Mouse (Mus musculus): ENCODE results near the gene Srpk2.

GRCm38 (mm10) chr5:23717469-23718181 lies 33.2 kb upstream of the Srpk2 start:
- TF ChIP-seq POLR2A (IDR thresholded peaks at IDR 0.05; ENCODE audit: low read depth, low read length) = no peak
- no peak for TF ChIP-seq CTCF (IDR thresholded peaks at IDR 0.05; ENCODE audit: extremely low read depth, insufficient read length, insufficient replicate concordance, low read depth, low read length)

All from small intestine, adult 2 months (tissue).